Mouse (Mus musculus) bone marrow, adult 2 months (tissue): Measurements from ENCODE around the gene Sgta.

Source experiments
- CTCF ChIP-seq: fragments of 200-500 bp; IDR thresholded peaks from 2 replicates; pipeline ENCODE4 v1.5.1; 2011; ENCODE audit warnings: low read length, control low read depth; ENCODE audit not compliant: control insufficient read depth, insufficient read depth
- POLR2A ChIP-seq: fragments of 200-500 bp; IDR thresholded peaks from 2 replicates; pipeline ENCODE4 v1.6.1; 2011; ENCODE audit warnings: low read depth, mild to moderate bottlenecking, control low read depth, low read length, borderline replicate concordance; ENCODE audit not compliant: control insufficient read depth

GRCm38 (mm10) chr10:80996501-80996900 is 63.5 kb downstream of the Sgta start:
- no peak for TF ChIP-seq POLR2A
- TF ChIP-seq CTCF: no peak
